Mouse (Mus musculus) heart, embryonic 14.5 days (tissue): ENCODE data around the gene Cxcl2. TPM values are rescaled to one million over a fixed set of nuclear protein-coding genes. Genes with fewer than 3 reads are reported as not detected.

Source experiments
- ATAC-seq: fragments of 200-750 bp; cut with Nextera tagmentation; 2 replicates; pipeline ENCODE4 v1.8.0; 2017; ENCODE audit warnings: low read depth, moderate TSS enrichment; ENCODE audit not compliant: insufficient number of reproducible peaks, insufficient read depth, low FRiP score
- H3K27ac ChIP-seq, 2 experiments: fragments of 200-500 bp in 1 of 2; fragments of 300-500 bp in 1 of 2; sonication (generic) in 1 of 2; replicated peaks in 1 of 2; 2 replicates each; pipeline ENCODE4 v1.5.1; 2012 to 2014; ENCODE audit warnings: low read depth in 2 of 2, low read length in 2 of 2, control low read depth in 1 of 2, mild to moderate bottlenecking in 1 of 2, mixed read lengths in 1 of 2; ENCODE audit not compliant: control insufficient read depth in 1 of 2, insufficient read depth in 1 of 2
- H3K27me3 ChIP-seq: fragments of 300-500 bp; sonication (generic); 2 replicates; pipeline ENCODE4 v1.6.1; 2014; ENCODE audit warnings: mild to moderate bottlenecking, low read length, control low read depth; ENCODE audit not compliant: control insufficient read depth, insufficient read depth
- H3K36me3 ChIP-seq: fragments of 300-500 bp; sonication (generic); 2 replicates; pipeline ENCODE4 v1.6.1; 2014; ENCODE audit warnings: mild to moderate bottlenecking, control low read depth, low read length, mixed read lengths; ENCODE audit not compliant: control insufficient read depth, insufficient read depth
- H3K4me1 ChIP-seq, 2 experiments: fragments of 200-500 bp in 1 of 2; fragments of 300-500 bp in 1 of 2; sonication (generic) in 1 of 2; 2 replicates each; pipeline ENCODE4 v1.6.1; 2012 to 2014; ENCODE audit warnings: low read length in 2 of 2, control low read depth in 1 of 2, mixed read lengths in 1 of 2; ENCODE audit not compliant: control insufficient read depth in 2 of 2, insufficient read depth in 2 of 2
- H3K4me2 ChIP-seq: fragments of 300-500 bp; sonication (generic); 2 replicates; pipeline ENCODE4 v1.6.1; 2014; ENCODE audit warnings: mild to moderate bottlenecking, low read length
- H3K4me3 ChIP-seq, 2 experiments: fragments of 200-500 bp in 1 of 2; fragments of 300-500 bp in 1 of 2; sonication (generic) in 1 of 2; 2 replicates each; pipeline ENCODE4 v1.5.1; 2012 to 2014; ENCODE audit warnings: low read length in 2 of 2, mild to moderate bottlenecking in 2 of 2, control low read depth in 1 of 2, low read depth in 1 of 2, moderate library complexity in 1 of 2; ENCODE audit not compliant: control insufficient read depth in 1 of 2, insufficient read depth in 1 of 2
- H3K9ac ChIP-seq: fragments of 300-500 bp; sonication (generic); 2 replicates; pipeline ENCODE4 v1.6.1; 2014; ENCODE audit warnings: mild to moderate bottlenecking, low read length
- H3K9me3 ChIP-seq: fragments of 300-500 bp; sonication (generic); 2 replicates; pipeline ENCODE4 v1.6.1; 2016; ENCODE audit warnings: low read length, control low read depth; ENCODE audit not compliant: control insufficient read depth
- WGBS: fragments of 180-500 bp; shearing (Covaris S2); extraction: QIAGEN DNeasy Blood & Tissue Kit; methylation state at CpG from one replicate; pipeline ENCODE4 v1.1.7; 2014; 5-methylcytosine and 5-hydroxymethylcytosine counted together
- polyA plus RNA-seq: library from polyadenylated mRNA; unstranded; fragments of >200 nt; fragmentation: Nextera tagmentation; extraction: Ambion mirVana; gene quantifications from 2 replicates; pipeline ENCODE4 v1.2.1, GENCODE M21; 2014

Gene Cxcl2
- polyA plus RNA-seq, 1 experiment from 2014 or later: 0.20 TPM

DNA sequence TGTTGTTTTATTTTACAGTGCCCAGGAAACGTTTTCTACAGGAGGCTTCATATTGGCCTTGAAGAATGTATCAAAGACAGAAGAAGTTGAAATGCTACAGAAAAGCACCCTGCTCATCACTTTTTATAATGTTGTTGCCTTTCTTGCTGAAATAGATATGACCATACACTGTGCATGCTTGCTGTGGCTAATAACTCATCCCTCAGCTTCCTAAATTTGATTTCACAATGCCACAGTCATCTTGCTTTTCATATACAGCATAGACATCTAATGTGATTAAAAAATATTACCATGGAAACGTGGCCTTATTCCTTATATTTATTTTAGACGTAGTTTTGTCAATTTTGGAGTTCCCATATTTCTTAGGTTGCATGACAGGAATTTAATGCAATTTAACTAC is 6.2 kb upstream of the Cxcl2 start:
- no peaks in the 10 kb centered on the region for H3K36me3 ChIP-seq
- H3K4me2 ChIP-seq: no peak overlapping the region
- 68% methylated on average over 3 of the region's 3 CpGs for WGBS
- H3K27me3 ChIP-seq: peaks cover 3% of the 10 kb centered on the region; the same call in 1 of the 2 replicates
- no peak overlapping the region for H3K9ac ChIP-seq
- ATAC-seq: no peak
- peaks cover 0 to 2% of the 10 kb centered on the region in 2 experiments; a peak in 1 of 4 replicates for H3K4me1 ChIP-seq
- H3K9me3 ChIP-seq: no peaks in the 10 kb centered on the region
- H3K27ac ChIP-seq: no peak overlapping the region
- no peak overlapping the region for H3K4me3 ChIP-seq

DNA sequence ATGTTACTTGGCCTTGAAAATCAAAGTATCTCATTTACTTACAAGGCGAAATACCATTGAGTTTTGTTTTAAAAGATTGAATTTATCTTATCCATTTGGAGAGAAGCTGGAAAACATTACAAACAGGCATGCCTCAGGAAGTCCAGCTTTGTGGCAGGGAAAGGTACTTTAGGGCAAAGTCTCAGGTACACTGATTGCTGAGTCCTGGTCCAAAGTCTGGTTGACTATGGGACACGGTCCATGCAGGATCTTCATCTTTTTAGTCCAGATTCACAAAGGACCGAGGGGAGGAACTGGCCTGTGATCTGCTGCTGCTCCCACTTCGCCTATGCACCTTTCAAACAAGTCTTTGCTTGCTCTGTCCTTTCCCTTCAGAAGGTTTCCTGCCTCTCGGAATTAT is 4.4 kb upstream of the Cxcl2 start:
- H3K27ac ChIP-seq: no peak overlapping the region
- peaks cover 2 to 5% of the 10 kb centered on the region in 2 experiments; a peak in 2 of 4 replicates for H3K4me1 ChIP-seq
- H3K9me3 ChIP-seq: no peaks in the 10 kb centered on the region
- no peaks in the 10 kb centered on the region for H3K36me3 ChIP-seq
- peaks cover 12% of the 10 kb centered on the region for H3K27me3 ChIP-seq
- ATAC-seq: no peak
- H3K9ac ChIP-seq: no peak overlapping the region
- H3K4me3 ChIP-seq: no peak overlapping the region
- WGBS: 72% methylated on average over 5 of the region's 5 CpGs
- no peak overlapping the region for H3K4me2 ChIP-seq

DNA sequence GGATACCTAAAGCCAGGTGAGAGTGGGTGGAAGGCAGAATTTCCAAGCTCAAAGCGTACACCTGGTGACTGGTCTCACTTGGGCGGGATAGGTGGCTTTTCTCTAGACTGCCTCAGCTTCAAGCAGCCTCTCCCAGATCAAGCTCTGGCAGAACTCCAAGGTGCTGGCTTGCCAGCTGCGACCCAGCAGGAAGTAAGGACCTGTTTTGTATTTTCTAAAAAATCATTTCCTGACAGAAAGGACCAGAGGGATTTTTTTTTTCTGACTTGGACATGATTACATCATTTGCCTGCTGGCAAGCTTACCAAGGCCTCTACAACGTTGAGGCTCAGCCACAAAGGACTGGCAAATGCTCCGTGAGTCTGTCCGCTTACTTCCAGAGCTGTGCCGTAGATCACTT is 3.5 kb upstream of the Cxcl2 start:
- WGBS: 48% methylated on average over 7 of the region's 7 CpGs
- Histone ChIP-seq H3K9me3 (no peaks in the 10 kb centered on the region), H3K36me3 (no peaks in the 10 kb centered on the region)

DNA sequence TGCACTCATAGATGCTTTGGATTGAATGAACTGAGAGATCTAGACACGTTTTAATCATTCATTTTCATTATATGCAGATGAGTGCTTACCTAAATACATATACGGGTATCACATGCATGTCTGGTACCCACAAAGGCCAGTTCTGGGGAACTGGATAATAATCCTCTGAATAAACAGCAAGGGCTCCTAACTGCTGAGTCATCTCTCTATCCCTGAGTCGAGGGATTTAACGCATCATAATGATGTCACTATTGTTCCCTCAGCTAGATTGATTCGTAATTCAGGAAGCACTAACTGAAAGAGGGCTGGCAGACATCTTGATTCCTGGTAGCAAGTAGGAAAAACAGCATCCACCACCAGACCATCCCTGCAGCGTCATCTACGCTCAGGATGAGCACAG is 3.0 kb upstream of the Cxcl2 start:
- Histone ChIP-seq H3K27me3 (peaks cover 20% of the 10 kb centered on the region), H3K36me3 (no peaks in the 10 kb centered on the region), H3K4me2 (no peak overlapping the region), H3K9ac (no peak overlapping the region), H3K4me3 (no peak overlapping the region), H3K4me1 (peaks cover 2 to 5% of the 10 kb centered on the region in 2 experiments; a peak in 2 of 4 replicates), H3K9me3 (no peaks in the 10 kb centered on the region), H3K27ac (no peak overlapping the region)
- no peak for ATAC-seq
- WGBS: 66% methylated on average over 7 of the region's 7 CpGs

More for the DNA sequence above, 3.5 kb upstream of the Cxcl2 start:
- ATAC-seq: no peak
- Histone ChIP-seq H3K4me1 (peaks cover 2 to 5% of the 10 kb centered on the region in 2 experiments; a peak in 2 of 4 replicates), H3K27ac (no peak overlapping the region), H3K4me2 (no peak overlapping the region), H3K9ac (no peak overlapping the region), H3K27me3 (peaks cover 20% of the 10 kb centered on the region), H3K4me3 (no peak overlapping the region)

DNA sequence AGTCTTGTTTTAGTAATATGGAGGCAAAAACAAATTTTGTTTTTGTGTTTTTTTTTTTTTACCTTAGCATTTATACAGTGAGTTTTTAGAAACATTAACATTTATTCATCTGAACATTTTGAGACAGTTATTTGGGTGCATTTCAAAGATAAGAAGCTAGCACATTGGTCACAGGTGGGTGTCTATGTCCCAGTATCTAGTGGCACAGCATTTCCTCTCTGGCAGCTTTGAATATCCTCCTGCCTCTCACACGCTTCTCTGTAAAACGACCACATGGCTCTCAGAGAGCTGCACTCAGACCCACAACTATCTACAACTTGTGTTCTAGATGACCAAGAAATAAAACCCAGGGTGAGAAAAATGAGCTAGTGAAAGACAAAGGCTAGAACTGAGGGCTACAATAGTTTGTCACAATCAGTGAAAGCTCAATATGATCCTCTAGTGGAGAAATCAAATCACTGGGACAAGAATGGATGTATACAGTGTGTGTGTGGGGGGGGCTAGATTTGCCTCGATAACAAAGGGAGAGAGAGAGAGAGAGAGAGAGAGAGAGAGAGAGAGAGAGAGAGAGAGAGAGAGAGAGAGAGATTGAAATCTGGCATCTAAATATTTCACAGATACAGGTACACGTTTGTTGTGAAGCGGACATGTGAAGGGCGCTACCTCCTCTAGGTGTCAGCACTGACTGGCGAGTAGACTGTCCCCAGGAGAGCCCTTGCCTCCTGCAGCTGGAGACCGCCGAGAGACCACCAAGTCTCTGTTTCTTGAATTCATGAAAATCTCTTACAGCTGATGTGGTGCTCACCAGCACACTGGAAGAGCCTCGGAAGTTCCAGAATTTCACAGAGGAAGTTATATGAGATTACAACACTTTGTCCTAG is 1.1 kb upstream of the Cxcl2 start:
- H3K9ac ChIP-seq: 0 out of 2 replicates have a peak overlapping the region, but pooled peaks have one; percentile 30
- peaks cover 2 to 5% of the 10 kb centered on the region in 2 experiments; a peak in 2 of 4 replicates for H3K4me1 ChIP-seq
- no peak for ATAC-seq
- peak overlapping the region; percentile 8 to 31; a peak in 3 of 4 replicates for H3K4me3 ChIP-seq
- no peak overlapping the region for H3K27ac ChIP-seq
- H3K9me3 ChIP-seq: no peaks in the 10 kb centered on the region
- WGBS: 11% methylated on average over 10 of the region's 10 CpGs
- H3K4me2 ChIP-seq: peak overlapping the region; percentile 80
- no peaks in the 10 kb centered on the region for H3K36me3 ChIP-seq
- H3K27me3 ChIP-seq: peaks cover 20% of the 10 kb centered on the region

DNA sequence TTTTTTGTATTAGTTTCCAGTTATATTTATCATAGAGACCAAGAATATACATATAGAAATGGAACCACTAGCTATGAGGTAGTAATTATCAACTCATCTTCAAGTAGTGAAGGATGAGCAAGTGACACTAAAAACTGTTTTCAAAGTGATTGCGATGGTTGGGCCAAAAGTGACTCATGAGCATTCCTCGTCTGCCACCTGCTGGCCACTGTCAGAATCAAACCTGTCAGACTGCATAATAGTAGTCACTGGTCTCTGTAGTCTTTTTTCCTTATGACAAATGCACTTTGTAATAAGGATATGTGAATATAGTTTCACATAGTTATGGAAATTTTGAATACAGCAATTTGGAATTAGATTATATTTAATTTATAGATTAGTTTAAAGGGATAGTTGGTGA is 5.3 kb downstream of the Cxcl2 start:
- no peak overlapping the region for H3K4me2 ChIP-seq
- WGBS: 3% methylated on average over 2 of the region's 2 CpGs
- H3K4me1 ChIP-seq: no peaks in the 10 kb centered on the region
- H3K36me3 ChIP-seq: no peaks in the 10 kb centered on the region
- no peak overlapping the region for H3K4me3 ChIP-seq
- no peak overlapping the region for H3K27ac ChIP-seq
- no peak for ATAC-seq
- H3K9ac ChIP-seq: no peak overlapping the region
- peaks cover 12% of the 10 kb centered on the region for H3K27me3 ChIP-seq
- no peaks in the 10 kb centered on the region for H3K9me3 ChIP-seq

DNA sequence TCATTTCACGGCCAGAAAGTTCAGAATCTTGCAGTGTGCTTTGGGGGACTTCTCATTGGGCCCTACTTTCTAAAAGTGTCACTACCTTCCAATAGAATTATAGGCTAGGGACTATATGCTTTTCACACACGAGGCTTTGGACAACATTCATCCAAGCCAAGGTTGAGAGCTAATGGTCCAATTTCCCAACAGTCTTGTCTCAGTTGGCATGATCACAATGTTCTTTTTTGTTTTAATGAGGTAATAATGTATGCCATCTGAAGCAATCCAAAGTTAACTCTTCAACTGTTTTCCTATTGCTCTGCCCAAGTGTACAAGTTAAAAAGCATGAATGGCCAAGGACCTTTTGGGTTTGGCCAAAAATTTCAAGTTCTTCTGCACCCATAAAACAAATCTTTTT is 15.8 kb downstream of the Cxcl2 start:
- WGBS: 58% methylated on average over 2 of the region's 2 CpGs
- H3K27ac ChIP-seq: no peak overlapping the region
- H3K9ac ChIP-seq: no peak overlapping the region
- H3K4me1 ChIP-seq: no peaks in the 10 kb centered on the region
- H3K9me3 ChIP-seq: no peaks in the 10 kb centered on the region
- no peak overlapping the region for H3K4me3 ChIP-seq
- no peaks in the 10 kb centered on the region for H3K36me3 ChIP-seq
- H3K27me3 ChIP-seq: no peaks in the 10 kb centered on the region
- no peak overlapping the region for H3K4me2 ChIP-seq
- no peak for ATAC-seq
